Mouse (Mus musculus): Measurements from ENCODE around the gene Exosc6.
"Not testable (repeated sequence)": the region's sequence is repeated elsewhere in the genome, so short reads cannot be mapped to it uniquely, and the experiment has no call there.

Exosc6 gene

DNA sequence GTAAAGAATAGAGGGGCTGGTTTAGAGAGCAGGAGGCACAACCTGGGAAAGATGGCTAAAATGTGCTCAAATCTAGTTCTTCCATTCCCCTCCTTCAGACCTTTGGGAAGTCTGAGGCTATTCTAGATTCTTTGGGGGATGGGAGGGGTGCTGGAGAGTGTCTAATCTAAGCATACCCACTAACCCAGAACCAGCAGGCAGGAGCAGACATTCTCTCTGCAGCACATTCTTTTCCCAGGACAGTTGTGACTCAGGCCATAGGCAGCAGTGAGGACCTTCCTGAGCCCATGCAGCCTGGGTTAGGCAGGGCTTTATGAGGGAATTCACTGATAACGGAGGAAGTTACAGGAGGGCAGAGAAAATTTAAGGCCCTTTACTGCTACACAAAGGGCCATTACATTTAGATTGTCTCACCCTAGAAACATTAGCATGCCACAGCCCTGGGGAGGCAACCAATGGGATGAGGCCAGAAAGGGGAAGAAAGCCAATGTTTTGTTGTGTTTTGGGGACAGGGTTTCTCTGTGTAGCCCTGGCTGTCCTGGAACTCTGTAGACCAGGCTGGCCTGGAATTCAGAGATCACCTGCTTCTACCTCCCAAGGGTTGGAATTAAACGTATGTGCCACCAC lies 2.9 kb downstream of the Exosc6 start:
- in situ Hi-C loops (cut with MboI, MseI): loop anchor here (5.0 kb wide), 1 partner anchor 33 kb away; the partner anchor contains the start of genes Clec18a and Pdpr

DNA sequence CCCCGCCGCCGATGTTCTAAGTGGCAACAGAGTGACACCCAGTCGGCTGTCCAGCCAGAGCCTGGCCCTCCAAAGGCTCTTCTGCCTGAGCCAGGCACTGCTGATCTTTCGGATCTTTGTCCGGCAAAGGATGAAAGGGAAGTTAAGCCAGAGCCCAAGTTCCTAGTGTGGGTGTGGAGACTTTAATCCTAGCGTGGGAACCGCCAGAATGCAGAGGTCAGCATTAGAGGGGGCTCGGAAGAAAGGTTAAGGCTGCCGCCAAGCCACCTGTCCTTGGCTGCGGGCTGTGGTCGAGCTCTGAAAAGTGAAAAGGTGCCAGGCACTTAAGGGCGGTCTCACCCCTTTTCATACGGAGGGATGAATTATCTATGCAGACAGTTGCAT lies 5.5 kb downstream of the Exosc6 start:
- in situ Hi-C loops (cut with MboI, MseI): no loop called here

DNA sequence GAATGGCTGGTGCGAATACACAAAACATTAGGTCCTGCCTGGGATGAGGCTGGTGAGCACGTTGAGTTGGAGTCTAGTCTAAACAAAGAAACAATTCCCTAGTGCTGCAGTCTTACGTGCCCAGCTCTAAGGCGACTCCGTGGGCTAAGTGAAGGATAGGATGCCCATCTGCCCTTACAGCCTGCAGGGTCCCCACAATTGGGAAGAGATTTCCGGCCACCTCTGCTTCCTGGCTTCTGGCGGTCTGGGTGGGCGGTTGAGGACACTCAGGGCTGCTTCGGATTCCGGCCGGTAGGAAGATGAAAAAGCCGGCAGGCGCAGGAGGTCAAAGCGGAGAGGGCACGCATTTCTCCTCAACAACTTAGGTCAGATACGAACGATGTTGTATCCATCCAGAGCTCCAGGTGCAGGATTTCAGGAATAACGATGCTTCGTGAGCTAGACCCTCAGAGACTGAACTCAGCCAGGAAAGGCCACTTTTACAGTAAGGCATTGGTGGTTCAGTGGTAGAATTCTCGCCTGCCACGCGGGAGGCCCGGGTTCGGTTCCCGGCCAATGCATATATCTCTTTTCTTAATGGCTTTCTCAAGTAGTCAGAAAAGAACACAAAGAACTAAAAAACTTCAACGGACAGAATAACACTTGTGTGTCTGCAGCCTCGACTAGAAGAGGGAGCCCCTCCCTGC lies 6.1 kb downstream of the Exosc6 start:
- in situ Hi-C loops (cut with MboI, MseI): no loop called here

DNA sequence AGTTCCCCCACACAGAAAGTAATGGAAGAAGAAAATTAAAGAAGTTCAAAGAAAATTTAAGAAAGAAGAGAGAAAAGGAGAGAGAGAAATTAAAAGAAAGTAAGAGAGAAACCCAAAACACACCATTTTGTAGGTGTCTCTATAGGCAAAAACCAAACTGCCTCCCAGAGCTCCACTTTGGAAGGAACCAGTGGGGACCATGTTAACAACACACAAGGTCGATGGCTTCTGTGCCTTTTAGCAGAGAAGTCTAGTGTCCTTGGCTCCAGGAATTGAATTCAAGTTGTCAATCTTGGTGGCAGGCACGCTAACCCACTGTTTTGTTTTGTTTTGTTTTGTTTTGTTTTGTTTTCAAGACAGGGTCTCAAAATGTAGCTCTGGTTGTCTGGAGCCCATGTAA lies 6.8 kb downstream of the Exosc6 start:
- in situ Hi-C loops (cut with MboI, MseI): no loop called here

DNA sequence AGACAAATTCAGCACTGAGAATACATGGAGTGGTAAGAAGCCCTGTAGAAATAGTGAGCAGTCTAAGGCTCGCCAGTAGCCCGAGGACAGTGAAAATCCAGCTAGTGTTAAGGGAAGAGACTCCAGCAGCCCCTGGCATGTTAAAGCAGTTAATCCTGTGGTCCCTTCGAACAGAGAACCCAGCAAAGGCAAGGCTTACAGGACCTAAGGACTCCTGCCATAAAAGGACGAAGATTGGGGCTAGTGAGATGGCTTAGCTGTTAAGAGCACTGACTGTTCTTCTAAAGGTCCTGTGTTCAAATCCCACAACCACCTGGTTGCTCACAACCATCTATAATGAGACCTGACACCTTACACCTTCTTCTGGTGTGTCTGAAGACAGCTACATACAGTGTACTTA lies 10.2 kb downstream of the Exosc6 start:
- in situ Hi-C loops (cut with MboI, MseI): no loop called here

DNA sequence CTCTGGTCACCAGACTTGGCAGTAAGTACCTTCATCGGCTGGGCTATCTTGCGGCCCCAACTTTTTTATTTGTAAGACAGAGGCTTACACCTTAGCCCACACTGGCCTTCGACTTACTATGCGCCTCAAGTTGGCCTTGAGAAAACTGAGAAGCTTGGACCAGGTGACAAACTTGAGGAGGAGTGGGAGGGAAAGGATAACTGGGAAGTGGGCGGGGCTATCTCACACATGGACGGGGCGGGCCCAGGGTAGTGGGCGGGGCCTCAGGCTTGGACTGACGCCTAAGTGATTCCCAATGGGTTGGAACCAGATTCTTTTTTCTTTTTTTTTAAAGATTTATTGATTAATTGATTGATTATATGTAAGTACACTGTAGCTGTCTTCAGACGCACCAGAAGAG lies 11.3 kb downstream of the Exosc6 start:
- in situ Hi-C loops (cut with MboI, MseI): no loop called here

DNA sequence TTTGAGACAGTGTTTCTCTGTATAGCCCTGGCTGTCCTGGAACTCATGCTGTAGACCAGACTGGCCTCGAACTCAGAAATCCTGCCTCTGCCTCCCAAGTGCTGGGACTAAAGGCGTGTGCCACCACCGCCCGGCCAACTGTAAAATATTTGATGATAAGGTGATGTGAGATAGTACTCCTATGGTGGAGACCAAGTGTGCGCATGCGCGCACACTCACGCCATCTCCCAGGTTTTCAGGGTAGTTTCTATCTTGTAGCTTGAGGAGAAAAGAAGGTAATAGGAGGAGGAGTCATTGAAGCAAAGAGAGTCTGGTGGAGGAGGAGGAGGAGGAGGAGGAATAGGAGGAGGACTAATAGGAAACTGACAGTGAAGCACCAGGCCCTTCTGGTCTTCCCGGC lies 12.5 kb downstream of the Exosc6 start:
- in situ Hi-C loops (cut with MboI, MseI): not testable (repeated sequence)

DNA sequence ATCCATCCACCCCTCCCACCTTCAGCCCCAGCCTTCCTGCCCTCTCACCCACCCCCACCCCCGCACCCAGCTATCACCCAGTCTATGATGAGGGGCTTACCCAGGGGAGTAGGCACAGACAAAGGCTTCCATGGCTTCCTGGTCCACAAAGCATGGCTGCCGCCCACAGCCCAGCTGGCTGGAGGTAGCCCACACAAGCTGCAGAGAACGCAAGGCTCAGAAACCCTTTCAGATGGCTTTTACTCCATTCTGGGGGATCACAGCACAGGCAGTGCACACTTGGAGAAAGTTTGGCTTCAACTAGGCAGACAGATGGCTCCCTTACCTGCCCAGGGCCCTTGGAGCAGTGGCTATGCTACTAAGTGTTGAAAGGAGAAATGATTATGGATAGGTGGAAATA lies 19.8 kb downstream of the Exosc6 start:
- in situ Hi-C loops (cut with MboI, MseI): loop anchor here (25.0 kb wide), 1 partner anchor 439 kb away; no protein-coding TSS in a partner anchor

DNA sequence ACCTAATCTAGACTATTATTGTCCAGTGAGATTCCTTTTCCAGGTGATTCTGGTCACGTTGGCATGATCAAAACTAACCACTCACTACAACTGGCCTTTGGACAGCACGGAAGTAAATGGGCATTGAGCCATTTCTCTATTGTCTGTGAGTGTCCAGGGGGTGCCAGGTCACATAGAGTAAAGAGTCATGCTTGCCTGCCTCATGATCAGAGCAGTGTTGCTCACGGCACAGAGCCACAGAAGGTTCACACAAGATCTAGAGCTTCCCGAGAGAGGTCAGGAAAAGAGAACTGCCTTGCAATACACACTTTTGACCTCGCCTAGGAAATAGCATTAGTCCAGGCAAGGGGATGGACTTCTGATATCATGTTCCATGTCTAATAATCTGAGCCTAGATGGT lies 23.3 kb downstream of the Exosc6 start:
- in situ Hi-C loops (cut with MboI, MseI): loop anchor here (25.0 kb wide), 1 partner anchor 442 kb away; no protein-coding TSS in a partner anchor

DNA sequence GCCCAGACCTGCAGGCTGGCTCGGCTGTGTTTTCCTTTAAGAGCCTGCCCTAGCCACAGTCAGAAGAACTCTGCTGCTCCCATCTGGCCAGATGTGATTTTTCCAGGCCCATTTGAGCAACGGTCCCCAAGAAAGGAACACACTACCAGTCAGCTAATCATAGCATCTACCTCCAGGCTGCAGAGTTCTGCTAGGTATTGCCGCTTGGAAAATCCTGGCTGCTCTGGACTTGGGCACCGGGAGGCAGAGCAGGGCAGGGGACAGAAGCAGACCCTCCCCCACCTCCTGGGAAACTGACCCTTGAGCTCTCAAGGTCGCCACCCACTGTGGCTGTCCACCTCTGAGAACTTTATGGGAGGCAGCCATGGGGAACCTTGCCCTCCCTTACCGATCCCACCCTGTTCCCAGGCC lies 23.7 kb downstream of the Exosc6 start:
- in situ Hi-C loops (cut with MboI, MseI): loop anchor here (25.0 kb wide), 1 partner anchor 443 kb away; no protein-coding TSS in a partner anchor

DNA sequence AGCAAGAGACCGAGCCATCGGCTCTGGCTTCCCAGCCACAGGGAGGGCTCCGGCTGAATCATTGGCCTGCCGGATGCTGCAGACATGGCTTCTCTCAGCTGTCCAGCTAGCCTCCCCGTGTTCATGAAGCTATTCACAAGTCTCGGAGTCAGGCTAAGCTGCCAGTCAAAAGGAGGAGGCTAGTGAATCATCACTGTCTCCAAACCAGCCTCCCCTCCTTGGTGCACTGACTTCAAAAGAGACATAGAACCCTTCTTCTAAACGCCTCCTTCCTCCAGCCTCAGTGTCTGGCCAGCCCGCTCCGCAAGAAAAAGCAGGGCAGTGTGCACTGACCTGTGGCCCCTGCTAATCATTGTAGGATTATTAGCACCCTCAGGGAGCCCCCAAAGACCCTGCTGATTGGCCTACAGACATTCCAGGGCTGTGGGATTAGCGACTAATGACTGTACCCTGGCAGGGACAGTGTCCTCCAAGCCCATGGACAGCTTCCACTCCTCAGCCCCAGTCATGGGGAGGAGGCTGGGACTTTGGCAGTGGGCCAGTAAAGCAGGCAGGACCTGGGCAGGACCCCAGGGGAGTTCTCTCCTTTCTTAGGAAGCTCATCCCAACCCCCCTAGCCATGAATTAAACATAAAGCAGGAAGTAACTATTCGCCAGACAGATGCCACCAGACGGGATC lies 25.6 kb downstream of the Exosc6 start:
- in situ Hi-C loops (cut with MboI, MseI): loop anchor here (25.0 kb wide), 1 partner anchor 444 kb away; no protein-coding TSS in a partner anchor

DNA sequence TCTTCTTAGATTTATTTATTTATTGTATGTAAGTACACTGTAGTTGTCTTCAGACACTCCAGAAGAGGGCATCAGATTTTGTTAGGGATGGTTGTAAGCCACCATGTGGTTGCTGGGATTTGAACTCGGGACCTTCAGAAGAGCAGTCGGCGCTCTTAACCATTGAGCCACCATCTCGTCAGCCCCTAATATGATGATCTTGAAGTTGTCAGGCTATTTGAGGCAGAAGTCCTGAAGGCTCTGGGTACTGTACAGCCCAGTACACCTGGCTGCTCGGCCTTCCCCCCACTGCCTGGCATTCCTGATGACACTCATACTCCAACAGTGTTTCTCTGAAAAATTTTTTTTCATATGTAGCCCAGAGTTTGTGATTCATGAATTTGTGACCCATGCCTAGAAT lies 27.8 kb downstream of the Exosc6 start:
- in situ Hi-C loops (cut with MboI, MseI): loop anchor here (25.0 kb wide), 1 partner anchor 447 kb away; no protein-coding TSS in a partner anchor

DNA sequence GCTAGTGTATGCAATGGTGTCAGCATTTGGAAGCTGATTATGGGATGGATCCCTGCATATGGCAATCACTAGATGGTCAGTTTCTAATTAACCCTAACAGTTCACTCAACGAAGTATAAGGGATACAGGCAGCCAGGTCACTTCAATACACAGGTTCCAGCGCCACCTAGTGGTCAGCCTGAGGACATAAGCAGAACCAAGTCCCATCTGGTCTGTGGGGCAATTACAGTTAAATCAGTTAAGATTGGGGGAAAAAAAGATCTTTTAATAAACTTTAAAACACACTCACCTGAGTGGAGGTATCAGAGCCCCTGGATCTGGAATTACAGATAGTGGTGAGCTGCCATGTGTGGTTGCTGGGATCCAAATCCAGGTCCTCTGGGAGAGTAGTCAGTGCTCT lies 34.0 kb downstream of the Exosc6 start:
- in situ Hi-C loops (cut with MboI, MseI): loop anchor here (5.0 to 25.0 kb wide), 2 partner anchors 33 to 453 kb away; partner anchors contain the start of gene Exosc6

DNA sequence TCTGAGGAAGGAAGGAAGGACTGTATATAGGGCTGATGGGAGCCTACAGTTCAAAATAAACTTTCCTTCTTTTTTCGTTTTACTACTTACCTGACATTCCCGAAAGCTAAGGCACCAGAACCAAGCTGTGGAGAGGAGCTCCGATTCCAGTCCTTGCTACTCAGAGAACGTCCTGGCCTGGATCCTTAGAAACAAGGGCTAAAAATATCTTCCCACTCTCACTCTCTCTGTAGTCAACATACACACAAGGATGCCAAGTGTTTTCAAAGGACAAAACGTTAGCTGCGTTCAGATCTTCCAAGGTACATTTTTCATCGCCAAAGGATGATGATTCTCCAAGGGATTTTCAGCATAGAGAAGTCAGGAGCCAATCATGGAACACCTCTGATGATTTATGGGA lies 35.6 kb downstream of the Exosc6 start:
- in situ Hi-C loops (cut with MboI, MseI): loop anchor here (5.0 to 25.0 kb wide), 2 partner anchors 34 to 454 kb away; partner anchors contain the start of gene Exosc6

DNA sequence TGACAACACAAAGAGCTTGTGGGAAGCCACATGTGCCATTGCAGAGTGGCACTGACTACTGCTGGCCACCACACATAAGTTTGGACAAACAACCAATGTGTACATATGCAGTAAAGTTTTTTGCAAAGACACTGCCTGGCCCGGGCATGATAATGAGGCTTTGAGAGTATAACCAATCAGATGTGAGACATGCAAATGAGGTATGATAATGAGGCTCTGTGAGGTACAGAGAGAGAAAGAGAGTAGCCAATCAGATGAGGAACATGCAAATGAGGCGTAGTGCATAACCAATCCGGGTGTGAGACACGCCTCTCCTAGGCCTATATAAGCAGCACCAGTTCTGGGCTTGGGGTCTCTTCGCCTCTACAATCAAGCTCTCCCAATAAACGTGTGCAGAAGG lies 36.2 kb downstream of the Exosc6 start, which contains the start of gene Clec18a:
TSS of gene Clec18a (minus strand) at position 101 of the 400 bp plus-strand sequence.
- in situ Hi-C loops (cut with MboI, MseI): loop anchor here (5.0 to 25.0 kb wide), 2 partner anchors 35 to 455 kb away; partner anchors contain the start of gene Exosc6

DNA sequence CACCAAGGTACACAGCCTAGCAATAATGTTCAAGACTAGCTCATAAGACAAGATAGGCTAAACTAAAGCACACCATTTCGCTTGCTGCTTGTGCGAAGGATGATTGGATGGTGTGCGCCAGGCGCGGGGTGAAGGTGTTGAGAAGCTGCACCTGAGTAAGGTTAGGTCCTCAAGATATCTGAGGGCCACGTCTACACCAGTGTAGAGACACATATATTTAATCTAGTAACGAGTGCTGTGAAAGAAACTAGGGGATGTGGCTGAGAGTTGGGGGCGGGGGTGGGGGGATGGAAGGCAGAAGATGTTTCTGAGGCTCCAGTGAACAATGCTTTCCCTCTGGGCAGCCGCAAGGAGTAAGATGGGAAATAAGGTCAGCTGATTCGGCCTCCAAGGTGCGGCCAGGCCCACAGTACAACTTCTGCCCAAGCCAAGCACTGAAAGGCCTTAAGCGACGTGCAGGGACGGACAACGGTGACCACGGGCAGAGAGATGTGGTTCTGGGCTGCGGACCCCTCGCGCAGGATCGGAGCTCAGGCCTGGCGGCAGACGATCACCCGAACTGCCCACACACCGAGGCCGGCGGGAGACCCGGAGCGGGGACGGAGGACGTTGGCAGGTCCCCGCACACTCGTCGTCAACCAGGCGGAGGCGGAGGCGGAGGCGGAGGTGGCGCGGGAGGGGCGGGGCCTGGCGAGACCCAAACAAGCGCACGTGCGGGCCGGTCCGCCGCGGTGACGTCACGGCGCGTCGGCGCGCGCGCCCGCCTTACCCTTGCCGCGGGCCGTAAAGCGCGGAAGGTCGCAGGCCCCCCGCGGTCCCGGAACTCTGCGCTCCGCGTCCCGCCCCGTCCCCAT lies 38.0 kb downstream of the Exosc6 start, which contains the start of gene Pdpr:
TSS of gene Pdpr (plus strand) at position 766 of the 854 bp plus-strand sequence.
- in situ Hi-C loops (cut with MboI, MseI): loop anchor here (5.0 to 25.0 kb wide), 2 partner anchors 37 to 457 kb away; partner anchors contain the start of gene Exosc6

DNA sequence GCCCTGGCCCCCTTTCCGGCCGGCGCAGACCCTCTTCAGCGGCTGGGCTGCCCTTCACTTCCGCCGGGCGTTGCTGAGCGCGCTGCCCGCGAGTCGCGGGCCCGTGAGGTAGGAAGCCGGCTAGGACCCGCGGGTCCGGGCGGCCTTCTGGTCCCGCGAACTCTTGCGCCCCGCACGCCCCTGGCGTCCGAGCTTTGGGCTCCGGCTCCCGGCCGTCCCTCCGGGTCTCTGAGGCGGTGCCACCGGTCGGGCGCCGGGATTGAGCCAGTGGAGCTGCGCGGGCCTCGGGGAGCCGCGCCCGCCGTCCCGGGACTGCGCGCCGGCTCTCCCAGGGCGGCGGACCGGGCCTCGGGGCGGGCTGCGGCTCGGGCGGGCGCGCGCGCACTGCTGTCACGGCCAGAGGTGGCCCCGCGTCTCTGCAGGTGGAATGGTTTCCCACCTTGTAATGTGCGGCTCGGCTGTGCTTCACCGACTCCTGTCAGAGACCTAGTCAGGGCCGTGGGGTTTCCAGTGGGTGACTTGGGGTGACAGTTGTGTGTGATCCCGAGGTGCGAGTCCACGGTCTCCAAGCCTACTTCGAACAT lies 38.7 kb downstream of the Exosc6 start:
- in situ Hi-C loops (cut with MboI, MseI): loop anchor here (5.0 to 25.0 kb wide), 3 partner anchors 38 to 458 kb away; partner anchors contain the start of gene Exosc6
